18 mouse cellular contexts compared by ENCODE assay signal in genomic region chr17:26936453-26936852, GRCm38 (mm10). TPM values are rescaled to one million over a fixed set of nuclear protein-coding genes. Genes with fewer than 3 reads are reported as not detected.
A peak's percentile ranks its signal among the peaks of the same experiment; 100 is the strongest.
DNase-seq lines count a peak whose midpoint lies in the region; ATAC-seq lines count a peak whose summit lies in the region.
"Had no signal": no experiment of that assay in that cellular context is flagged by ENCODE, and none has a peak within 500 bp of the region (broad histone marks: within the 10 kb centered on the region; RNA-seq: fewer than 3 reads in every experiment).

No protein-coding gene starts in this region.

- no peak for ATAC-seq in cerebellum, adult (ENCODE audit: insufficient number of reproducible peaks, low FRiP score, low TSS enrichment)
- no peak for ATAC-seq in liver, embryonic 13.5 days (ENCODE audit: low read depth)
- ATAC-seq in embryonic facial prominence, embryonic 12.5 days (ENCODE audit: insufficient number of reproducible peaks, insufficient read depth, low FRiP score, low TSS enrichment), result no peak
- ATAC-seq in limb, embryonic 13.5 days (ENCODE audit: low FRiP score, low read depth), result no peak
- no peak for ATAC-seq in frontal cortex, adult (ENCODE audit: low TSS enrichment)
- ATAC-seq: forebrain, embryonic 14.5 days; lung, postnatal 0 days had no signal

- no peak overlapping the region for H3K4me3 ChIP-seq in liver, embryonic 13.5 days (replicated peaks)
- no peak overlapping the region for H3K4me3 ChIP-seq in embryonic facial prominence, embryonic 12.5 days
- no peak overlapping the region for H3K4me3 ChIP-seq in limb, embryonic 13.5 days
- H3K4me3 ChIP-seq: embryonic facial prominence, embryonic 15.5 days; hindbrain, embryonic 15.5 days had no signal

- DNase-seq in cerebellum, adult 9-11 months, result peak; percentile 63
- DNase-seq in liver, embryonic 13.5 days, result no peak
- no peak for DNase-seq in liver
- DNase-seq: gastrocnemius, postnatal 14 days; kidney, adult 8-10 months; kidney, postnatal 14 days; right cerebral cortex, postnatal 14 days; spleen, adult 18-20 months; thymus, postnatal 25 days had no signal

- H3K9me3 ChIP-seq in liver, embryonic 13.5 days (replicated peaks), result no peaks in the 10 kb centered on the region
- H3K9me3 ChIP-seq in embryonic facial prominence, embryonic 12.5 days, result no peaks in the 10 kb centered on the region
- no peaks in the 10 kb centered on the region for H3K9me3 ChIP-seq in limb, embryonic 13.5 days
- H3K9me3 ChIP-seq: embryonic facial prominence, embryonic 15.5 days; hindbrain, embryonic 15.5 days had no signal

- no peaks in the 10 kb centered on the region for H3K27me3 ChIP-seq in liver, embryonic 13.5 days
- no peaks in the 10 kb centered on the region for H3K27me3 ChIP-seq in embryonic facial prominence, embryonic 12.5 days
- H3K27me3 ChIP-seq in limb, embryonic 13.5 days, result no peaks in the 10 kb centered on the region
- H3K27me3 ChIP-seq: embryonic facial prominence, embryonic 15.5 days; hindbrain, embryonic 15.5 days had no signal

- H3K36me3 ChIP-seq in liver, embryonic 13.5 days, result peaks cover 53% of the 10 kb centered on the region
- peaks cover 28% of the 10 kb centered on the region for H3K36me3 ChIP-seq in embryonic facial prominence, embryonic 12.5 days
- peaks cover 35% of the 10 kb centered on the region for H3K36me3 ChIP-seq in limb, embryonic 13.5 days

- no peak overlapping the region for H3K4me2 ChIP-seq in liver, embryonic 13.5 days
- no peak overlapping the region for H3K4me2 ChIP-seq in embryonic facial prominence, embryonic 12.5 days (replicated peaks)
- no peak overlapping the region for H3K4me2 ChIP-seq in limb, embryonic 13.5 days (replicated peaks)
- H3K4me2 ChIP-seq: hindbrain, embryonic 15.5 days had no signal

- H3K9ac ChIP-seq in liver, embryonic 13.5 days, result 0 out of 2 replicates have a peak overlapping the region, but pooled peaks have one; percentile 19
- H3K9ac ChIP-seq in embryonic facial prominence, embryonic 12.5 days, result peak overlapping the region; percentile 24; the same call in 1 of the 2 replicates
- H3K9ac ChIP-seq in limb, embryonic 13.5 days, result 0 out of 2 replicates have a peak overlapping the region, but pooled peaks have one; percentile 13
- H3K9ac ChIP-seq: embryonic facial prominence, embryonic 15.5 days; hindbrain, embryonic 15.5 days had no signal

- H3K4me1 ChIP-seq in liver, embryonic 13.5 days (replicated peaks), result peaks cover 63% of the 10 kb centered on the region
- peaks cover 37% of the 10 kb centered on the region for H3K4me1 ChIP-seq in embryonic facial prominence, embryonic 12.5 days
- peaks cover 47% of the 10 kb centered on the region for H3K4me1 ChIP-seq in limb, embryonic 13.5 days

- WGBS in liver, embryonic 13.5 days (ENCODE audit: insufficient replicate concordance), result 82% methylated on average over 12 of the region's 12 CpGs
- 79% methylated on average over 12 of the region's 12 CpGs for WGBS in embryonic facial prominence, embryonic 12.5 days
- WGBS in limb, embryonic 13.5 days, result 83% methylated on average over 12 of the region's 12 CpGs

- peak overlapping the region; percentile 5; the same call in 1 of the 2 replicates for H3K27ac ChIP-seq in liver, embryonic 13.5 days
- H3K27ac ChIP-seq in embryonic facial prominence, embryonic 12.5 days, result no peak overlapping the region
- no peak overlapping the region for H3K27ac ChIP-seq in limb, embryonic 13.5 days
- H3K27ac ChIP-seq: embryonic facial prominence, embryonic 15.5 days; hindbrain, embryonic 15.5 days; macrophage had no signal

RNA-seq across cellular contexts. Expression of gene Cuta, which starts 2.9 kb away (rescaled TPM):
- polyA plus RNA-seq in liver, embryonic 13.5 days (2015; fragmentation: Nextera tagmentation; extraction: Ambion mirVana), result 111 and 118 TPM in 2 replicates
- polyA plus RNA-seq in embryonic facial prominence, embryonic 12.5 days (2016; fragmentation: Nextera tagmentation; extraction: Ambion mirVana), result 172 and 174 TPM in 2 replicates
- 170 and 176 TPM in 2 replicates for polyA plus RNA-seq in limb, embryonic 13.5 days (2015; fragmentation: Nextera tagmentation; extraction: Ambion mirVana)

RNA-seq across cellular contexts. Expression of gene Phf1, which starts 3.6 kb away (rescaled TPM):
- polyA plus RNA-seq in liver, embryonic 13.5 days (2015; fragmentation: Nextera tagmentation; extraction: Ambion mirVana), result 1.4 and 1.6 TPM in 2 replicates
- 13.9 and 17.1 TPM in 2 replicates for polyA plus RNA-seq in embryonic facial prominence, embryonic 12.5 days (2016; fragmentation: Nextera tagmentation; extraction: Ambion mirVana)
- polyA plus RNA-seq in limb, embryonic 13.5 days (2015; fragmentation: Nextera tagmentation; extraction: Ambion mirVana), result 15.0 and 15.6 TPM in 2 replicates

RNA-seq across cellular contexts. Expression of gene Syngap1, which starts 4.6 kb away (rescaled TPM):
- 0.25 and 0.44 TPM in 2 replicates for polyA plus RNA-seq in liver, embryonic 13.5 days (2015; fragmentation: Nextera tagmentation; extraction: Ambion mirVana)
- polyA plus RNA-seq in embryonic facial prominence, embryonic 12.5 days (2016; fragmentation: Nextera tagmentation; extraction: Ambion mirVana), result 2.5 and 4.0 TPM in 2 replicates
- 3.6 and 4.4 TPM in 2 replicates for polyA plus RNA-seq in limb, embryonic 13.5 days (2015; fragmentation: Nextera tagmentation; extraction: Ambion mirVana)

RNA-seq across cellular contexts. Expression of gene Kifc5b, which starts 19.6 kb away (rescaled TPM):
- polyA plus RNA-seq in liver, embryonic 13.5 days (2015; fragmentation: Nextera tagmentation; extraction: Ambion mirVana), result 4.7 and 5.2 TPM in 2 replicates
- polyA plus RNA-seq in embryonic facial prominence, embryonic 12.5 days (2016; fragmentation: Nextera tagmentation; extraction: Ambion mirVana), result 7.9 and 9.7 TPM in 2 replicates
- 9.0 and 9.6 TPM in 2 replicates for polyA plus RNA-seq in limb, embryonic 13.5 days (2015; fragmentation: Nextera tagmentation; extraction: Ambion mirVana)

RNA-seq across cellular contexts. Expression of gene Zbtb9, which starts 36.5 kb away (rescaled TPM):
- polyA plus RNA-seq in liver, embryonic 13.5 days (2015; fragmentation: Nextera tagmentation; extraction: Ambion mirVana), result 6.3 and 7.0 TPM in 2 replicates
- 16.1 and 17.1 TPM in 2 replicates for polyA plus RNA-seq in embryonic facial prominence, embryonic 12.5 days (2016; fragmentation: Nextera tagmentation; extraction: Ambion mirVana)
- 15.5 and 16.7 TPM in 2 replicates for polyA plus RNA-seq in limb, embryonic 13.5 days (2015; fragmentation: Nextera tagmentation; extraction: Ambion mirVana)
